Mouse (Mus musculus): ENCODE measurements at regions not wholly inside any gene's neighbourhood (a gene's known extent, or its start where the extent isn't known, plus 50 kb on each side); places are given as distances from the start of the nearest gene placed in this dataset.

- TF ChIP-seq CTCF (IDR thresholded peaks at IDR 0.05; ENCODE audit: low read depth, low read length) (no peak), TAL1 (conservative IDR thresholded peaks at IDR 0.05; ENCODE audit: low read depth, low read length) (no peak), GATA1 (IDR thresholded peaks at IDR 0.05; ENCODE audit: borderline replicate concordance, low read length) (no peak)
Measured at GRCm38 (mm10) chrX:41995750-41996149, 63.7 kb upstream of the Xiap start.

Measured in G1E (cell line).